Mouse (Mus musculus): ENCODE data around the gene Galnt7. TPM values are rescaled to one million over a fixed set of nuclear protein-coding genes. Genes with fewer than 3 reads are reported as not detected.

The Galnt7 gene
- polyA plus RNA-seq, 1 experiment from 2014 or later: 3.2 TPM

DNA sequence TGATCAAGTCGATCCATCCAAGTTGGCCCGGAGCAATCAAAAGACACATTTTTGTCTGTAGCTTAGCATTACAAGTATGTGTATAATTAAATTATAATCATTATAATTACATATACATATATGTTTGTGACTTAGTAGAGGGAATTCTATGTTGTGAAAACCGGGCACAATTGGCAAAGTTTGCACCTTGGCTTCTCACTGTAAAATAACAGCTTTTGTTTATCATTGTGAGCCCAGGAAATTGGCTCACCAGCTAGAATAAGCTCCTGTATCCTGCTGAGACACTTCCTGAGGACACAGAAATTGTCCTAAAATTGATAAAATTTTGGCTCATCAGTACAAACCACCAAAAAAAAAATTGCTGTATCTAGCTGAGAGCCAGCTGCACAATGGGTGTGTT lies 106.4 kb downstream of the Galnt7 start:
- 78% methylated on average over 3 of the region's 3 CpGs for WGBS (ENCODE audit: insufficient replicate concordance)
- Histone ChIP-seq H3K27ac (ENCODE audit: low read depth) (no peak overlapping the region), H3K9ac (replicated peaks) (no peak overlapping the region), H3K4me1 (ENCODE audit: insufficient read depth) (no peaks in the 10 kb centered on the region), H3K27me3 (ENCODE audit: insufficient read depth, low read length) (no peaks in the 10 kb centered on the region), H3K36me3 (replicated peaks; ENCODE audit: insufficient read depth, low read length) (no peaks in the 10 kb centered on the region), H3K4me3 (ENCODE audit: low read depth, low read length) (no peak overlapping the region), H3K4me2 (ENCODE audit: low read depth, low read length) (no peak overlapping the region), H3K9me3 (ENCODE audit: low read length) (no peaks in the 10 kb centered on the region)
- TF ChIP-seq CTCF (IDR thresholded peaks at IDR 0.05; ENCODE audit: low read depth) (no peak), EP300 (IDR thresholded peaks at IDR 0.05; ENCODE audit: low read depth) (no peak)
- ATAC-seq: no peak
- DNase-seq: no peak

DNA sequence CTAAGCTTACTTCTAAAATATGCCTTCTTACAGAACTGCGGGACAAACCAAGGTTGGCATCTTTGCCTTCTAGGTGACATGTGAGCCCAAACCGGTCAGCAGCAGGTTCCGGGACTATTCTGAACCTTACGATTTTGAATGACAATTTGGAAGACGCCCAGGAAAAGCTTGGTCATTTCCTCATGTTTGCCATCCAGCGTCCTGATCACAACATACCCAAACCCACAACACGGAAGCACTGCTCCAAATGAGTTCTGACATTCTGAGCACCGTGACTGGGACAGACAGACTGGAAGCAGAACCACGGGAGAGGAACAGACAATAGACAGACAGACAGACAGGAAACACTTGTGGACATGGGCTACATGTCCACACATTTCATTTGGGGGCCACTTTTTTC lies 111.4 kb downstream of the Galnt7 start:
- H3K9ac ChIP-seq (replicated peaks): no peak overlapping the region
- peaks cover 2% of the 10 kb centered on the region for H3K36me3 ChIP-seq (replicated peaks; ENCODE audit: insufficient read depth, low read length)
- DNase-seq (no peak), ATAC-seq (no peak)
- H3K4me3 ChIP-seq (ENCODE audit: low read depth, low read length): no peak overlapping the region
- no peaks in the 10 kb centered on the region for H3K9me3 ChIP-seq (ENCODE audit: low read length)
- no peak for TF ChIP-seq CTCF (IDR thresholded peaks at IDR 0.05; ENCODE audit: low read depth)
- no peak for TF ChIP-seq EP300 (IDR thresholded peaks at IDR 0.05; ENCODE audit: low read depth)
- H3K27ac ChIP-seq (ENCODE audit: low read depth): no peak overlapping the region
- 67% methylated on average over 9 of the region's 9 CpGs for WGBS (ENCODE audit: insufficient replicate concordance)
- H3K4me2 ChIP-seq (ENCODE audit: low read depth, low read length): no peak overlapping the region
- H3K27me3 ChIP-seq (ENCODE audit: insufficient read depth, low read length): no peaks in the 10 kb centered on the region
- no peaks in the 10 kb centered on the region for H3K4me1 ChIP-seq (ENCODE audit: insufficient read depth)

DNA sequence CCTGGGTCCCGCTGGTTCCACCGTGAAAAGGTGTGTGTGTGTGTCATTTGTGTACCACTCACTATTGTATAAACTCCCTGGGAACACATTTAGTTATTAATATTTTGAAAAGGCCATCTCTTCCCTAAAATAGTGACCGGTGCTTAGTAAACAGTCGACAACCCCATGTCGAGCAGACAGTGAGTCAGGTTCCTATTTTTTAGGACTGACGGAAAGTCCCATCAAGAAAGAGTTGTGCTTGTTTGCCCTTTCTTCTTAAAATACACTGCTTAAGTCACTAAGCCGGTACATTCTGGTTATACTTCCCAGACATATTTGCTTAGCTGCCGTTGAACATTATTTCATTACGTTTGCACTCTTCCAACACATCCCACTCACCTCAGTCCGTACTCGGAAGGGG lies 111.9 kb downstream of the Galnt7 start:
- H3K9me3 ChIP-seq (ENCODE audit: low read length): no peaks in the 10 kb centered on the region
- H3K36me3 ChIP-seq (replicated peaks; ENCODE audit: insufficient read depth, low read length): peaks cover 6% of the 10 kb centered on the region
- no peak overlapping the region for H3K27ac ChIP-seq (ENCODE audit: low read depth)
- H3K4me3 ChIP-seq (ENCODE audit: low read depth, low read length): no peak overlapping the region
- no peak overlapping the region for H3K4me2 ChIP-seq (ENCODE audit: low read depth, low read length)
- H3K9ac ChIP-seq (replicated peaks): no peak overlapping the region
- no peaks in the 10 kb centered on the region for H3K27me3 ChIP-seq (ENCODE audit: insufficient read depth, low read length)
- WGBS (ENCODE audit: insufficient replicate concordance): 80% methylated on average over 11 of the region's 11 CpGs
- no peak for ATAC-seq
- TF ChIP-seq CTCF (IDR thresholded peaks at IDR 0.05; ENCODE audit: low read depth) (no peak), EP300 (IDR thresholded peaks at IDR 0.05; ENCODE audit: low read depth) (no peak)
- H3K4me1 ChIP-seq (ENCODE audit: insufficient read depth): no peaks in the 10 kb centered on the region
- DNase-seq: no peak

DNA sequence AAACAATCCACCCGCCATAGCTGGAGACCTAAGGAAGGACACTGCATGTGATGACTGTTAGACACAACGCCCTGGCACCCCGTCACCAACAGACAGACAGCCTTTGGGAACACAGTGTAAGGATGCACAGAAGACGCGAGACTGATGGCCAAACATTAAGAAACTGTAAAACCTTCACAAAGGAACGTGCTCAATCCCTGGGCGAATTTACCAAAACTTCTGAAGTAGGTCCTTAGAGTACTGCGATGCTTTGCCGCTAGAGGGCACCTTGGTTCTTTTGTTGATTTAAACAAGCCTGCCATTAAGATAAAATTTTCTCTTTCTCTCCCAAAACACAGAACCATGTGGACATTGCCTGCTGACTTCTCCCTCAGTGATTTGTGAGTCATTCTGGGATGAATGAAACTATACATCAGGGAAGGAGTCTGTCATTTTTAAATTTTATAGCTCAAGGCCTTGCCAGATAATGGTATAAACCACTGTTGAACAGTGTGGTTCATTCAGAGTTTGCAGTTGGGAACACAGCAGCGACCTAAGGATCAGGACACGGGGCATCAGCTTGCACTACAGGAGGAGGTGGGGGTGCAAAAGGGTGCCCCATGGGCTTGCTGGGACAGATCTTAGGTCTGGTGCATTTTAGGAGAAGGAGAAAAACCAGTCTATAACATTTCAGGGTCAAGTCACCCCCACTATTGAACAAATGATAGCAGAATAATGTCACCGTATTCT lies 112.6 kb downstream of the Galnt7 start:
- ATAC-seq (no peak), DNase-seq (peak; percentile 66)
- H3K4me3 ChIP-seq (ENCODE audit: low read depth, low read length): no peak overlapping the region
- H3K27ac ChIP-seq (ENCODE audit: low read depth): no peak overlapping the region
- H3K9me3 ChIP-seq (ENCODE audit: low read length): no peaks in the 10 kb centered on the region
- TF ChIP-seq CTCF (IDR thresholded peaks at IDR 0.05; ENCODE audit: low read depth) (peak; percentile 74), EP300 (IDR thresholded peaks at IDR 0.05; ENCODE audit: low read depth) (no peak)
- no peak overlapping the region for H3K9ac ChIP-seq (replicated peaks)
- H3K36me3 ChIP-seq (replicated peaks; ENCODE audit: insufficient read depth, low read length): peaks cover 9% of the 10 kb centered on the region
- no peaks in the 10 kb centered on the region for H3K27me3 ChIP-seq (ENCODE audit: insufficient read depth, low read length)
- no peak overlapping the region for H3K4me2 ChIP-seq (ENCODE audit: low read depth, low read length)
- WGBS (ENCODE audit: insufficient replicate concordance): 50% methylated on average over 12 of the region's 12 CpGs
- no peaks in the 10 kb centered on the region for H3K4me1 ChIP-seq (ENCODE audit: insufficient read depth)

DNA sequence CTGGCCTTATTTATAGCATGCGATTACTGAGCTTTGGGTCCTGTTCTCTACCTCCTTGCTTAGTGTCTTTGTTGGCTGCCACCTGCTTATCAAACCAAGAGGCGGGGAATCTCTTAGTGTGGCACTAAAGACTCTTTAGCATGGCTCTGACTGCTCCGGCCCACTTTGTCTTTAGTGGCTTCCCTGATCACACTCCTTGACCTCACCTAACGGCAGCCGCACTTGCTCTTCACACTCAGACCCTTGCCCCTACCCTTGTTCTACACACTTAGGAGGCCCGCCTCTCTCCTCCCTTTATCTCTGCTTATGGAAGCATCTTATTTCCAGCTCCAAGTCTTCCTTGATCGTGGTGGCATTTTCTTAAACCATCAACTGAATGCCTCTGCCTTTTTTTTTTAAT lies 114.2 kb downstream of the Galnt7 start:
- DNase-seq: no peak
- TF ChIP-seq CTCF (IDR thresholded peaks at IDR 0.05; ENCODE audit: low read depth): no peak
- no peak for TF ChIP-seq EP300 (IDR thresholded peaks at IDR 0.05; ENCODE audit: low read depth)
- ATAC-seq: no peak
- Histone ChIP-seq H3K27me3 (ENCODE audit: insufficient read depth, low read length) (no peaks in the 10 kb centered on the region), H3K9me3 (ENCODE audit: low read length) (no peaks in the 10 kb centered on the region), H3K9ac (replicated peaks) (no peak overlapping the region), H3K4me2 (ENCODE audit: low read depth, low read length) (no peak overlapping the region), H3K4me1 (ENCODE audit: insufficient read depth) (no peaks in the 10 kb centered on the region), H3K4me3 (ENCODE audit: low read depth, low read length) (no peak overlapping the region), H3K27ac (ENCODE audit: low read depth) (no peak overlapping the region), H3K36me3 (replicated peaks; ENCODE audit: insufficient read depth, low read length) (peaks cover 9% of the 10 kb centered on the region)
- 82% methylated on average over 7 of the region's 7 CpGs for WGBS (ENCODE audit: insufficient replicate concordance)

DNA sequence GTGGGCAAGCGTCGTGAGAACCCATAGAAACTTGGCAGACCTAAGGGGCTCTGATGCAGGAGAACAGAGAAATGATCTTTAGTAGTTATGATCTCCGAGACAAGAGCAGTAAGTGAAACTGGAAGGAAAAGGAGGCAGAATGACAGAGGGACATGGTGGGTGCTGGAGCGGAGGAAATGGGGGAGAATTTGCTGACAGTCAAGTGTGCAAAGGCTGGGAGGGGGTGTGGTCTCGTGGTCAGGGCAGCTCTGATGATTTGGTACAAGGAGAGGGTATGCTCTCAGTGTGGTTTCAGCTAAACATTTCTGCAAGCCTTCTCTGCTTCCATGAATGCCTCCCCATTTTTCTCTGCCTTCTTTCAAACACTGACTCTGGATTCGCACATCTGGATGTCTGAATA lies 116.7 kb downstream of the Galnt7 start:
- Histone ChIP-seq H3K27ac (ENCODE audit: low read depth) (no peak overlapping the region), H3K36me3 (replicated peaks; ENCODE audit: insufficient read depth, low read length) (peaks cover 9% of the 10 kb centered on the region), H3K27me3 (ENCODE audit: insufficient read depth, low read length) (no peaks in the 10 kb centered on the region), H3K4me1 (ENCODE audit: insufficient read depth) (no peaks in the 10 kb centered on the region), H3K9ac (replicated peaks) (no peak overlapping the region), H3K9me3 (ENCODE audit: low read length) (no peaks in the 10 kb centered on the region), H3K4me3 (ENCODE audit: low read depth, low read length) (no peak overlapping the region), H3K4me2 (ENCODE audit: low read depth, low read length) (no peak overlapping the region)
- DNase-seq: no peak
- TF ChIP-seq CTCF (IDR thresholded peaks at IDR 0.05; ENCODE audit: low read depth): no peak
- TF ChIP-seq EP300 (IDR thresholded peaks at IDR 0.05; ENCODE audit: low read depth): no peak
- WGBS (ENCODE audit: insufficient replicate concordance): 76% methylated on average over 6 of the region's 6 CpGs
- no peak for ATAC-seq
